Mouse (Mus musculus) limb, embryonic 15.5 days (tissue): ENCODE measurements at regions not wholly inside any gene's neighbourhood (a gene's known extent, or its start where the extent isn't known, plus 50 kb on each side); places are given as distances from the start of the nearest gene placed in this dataset.

Source experiments
- ATAC-seq: fragments of 200-750 bp; cut with Nextera tagmentation; 2 replicates; pipeline ENCODE4 v1.8.0; 2017; ENCODE audit warnings: low read depth, moderate TSS enrichment; ENCODE audit not compliant: insufficient number of reproducible peaks, low FRiP score, low TSS enrichment
- H3K27ac ChIP-seq: fragments of 300-500 bp; sonication (generic); 2 replicates; pipeline ENCODE4 v1.5.1; 2015; ENCODE audit warnings: moderate library complexity, mild to moderate bottlenecking, inconsistent platforms
- H3K27me3 ChIP-seq: fragments of 300-500 bp; sonication (generic); 2 replicates; pipeline ENCODE4 v1.6.1; 2015; ENCODE audit warnings: inconsistent platforms
- H3K36me3 ChIP-seq: fragments of 300-500 bp; sonication (generic); 2 replicates; pipeline ENCODE4 v1.6.1; 2015; ENCODE audit warnings: inconsistent platforms
- H3K4me1 ChIP-seq: fragments of 300-500 bp; sonication (generic); 2 replicates; pipeline ENCODE4 v1.6.1; 2015; ENCODE audit warnings: inconsistent platforms
- H3K4me2 ChIP-seq: fragments of 300-500 bp; sonication (generic); 2 replicates; pipeline ENCODE4 v1.6.1; 2015; ENCODE audit warnings: mild to moderate bottlenecking, inconsistent platforms
- H3K4me3 ChIP-seq: fragments of 300-500 bp; sonication (generic); 2 replicates; pipeline ENCODE4 v1.5.1; 2015; ENCODE audit warnings: mild to moderate bottlenecking, inconsistent platforms
- H3K9ac ChIP-seq: fragments of 300-500 bp; sonication (generic); 2 replicates; pipeline ENCODE4 v1.6.1; 2015; ENCODE audit warnings: inconsistent platforms
- H3K9me3 ChIP-seq: fragments of 300-500 bp; sonication (generic); 2 replicates; pipeline ENCODE4 v1.6.1; 2016; ENCODE audit warnings: inconsistent platforms
- WGBS: fragments of 180-500 bp; shearing (Covaris S2); methylation state at CpG from one replicate; pipeline ENCODE4 v1.1.7; 2015; 5-methylcytosine and 5-hydroxymethylcytosine counted together

DNA sequence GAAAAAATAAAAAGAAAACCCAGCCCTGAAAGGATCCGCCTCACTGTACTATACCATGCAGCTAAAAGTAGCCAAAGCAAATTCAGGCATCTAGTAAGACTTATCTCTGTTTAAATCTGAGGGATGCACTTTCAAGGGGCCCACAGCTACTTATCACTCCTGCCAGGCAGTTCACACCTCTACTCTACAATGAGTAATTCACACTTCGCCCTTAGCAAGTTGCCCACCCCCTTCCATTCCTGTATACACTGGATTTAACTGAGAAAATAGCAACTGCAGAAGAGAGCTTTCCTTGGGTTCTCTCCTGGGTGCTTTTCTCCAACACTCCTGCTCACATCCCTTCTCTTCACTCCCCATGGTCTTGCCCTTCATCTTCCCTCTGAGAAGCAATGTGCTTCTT lies 142.4 kb upstream of the Mgat5 start:
- WGBS = 70% methylated on average over 2 of the region's 2 CpGs
- ATAC-seq = no peak

DNA sequence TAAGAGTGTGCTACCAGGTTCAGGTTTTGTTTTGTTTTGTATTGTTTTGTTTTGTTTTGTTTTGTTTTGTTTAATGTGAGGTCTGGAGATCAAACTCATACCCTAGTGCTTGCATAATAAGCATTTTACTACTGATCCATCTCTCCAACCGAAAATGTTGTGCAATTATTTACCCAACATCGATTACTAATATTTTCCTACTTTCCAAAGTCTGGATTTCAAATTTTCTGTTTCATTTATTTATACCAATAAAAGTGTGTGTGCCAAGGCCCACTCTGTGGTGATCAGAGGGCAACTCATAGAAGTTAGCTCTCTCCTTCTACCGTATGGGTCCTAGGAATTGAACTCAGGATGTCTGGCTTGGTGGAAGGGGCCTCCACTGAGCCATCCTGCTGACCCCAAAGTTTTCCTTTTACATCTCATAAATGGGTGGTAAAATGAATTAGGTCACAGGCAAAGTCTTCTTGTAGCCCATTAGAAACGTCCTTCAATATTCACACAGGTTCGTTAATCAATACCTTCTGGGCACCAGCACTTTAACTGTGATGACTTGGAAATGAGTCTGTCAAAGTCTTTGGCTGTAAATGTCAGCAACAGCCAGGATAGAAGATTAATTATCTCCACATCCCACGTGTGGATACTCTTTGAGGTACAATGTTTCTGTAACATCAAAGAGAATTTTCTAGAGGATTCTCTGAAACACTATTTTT lies 158.9 kb upstream of the Mgat5 start:
- Histone ChIP-seq H3K4me1 (no peaks in the 10 kb centered on the region), H3K4me3 (no peak overlapping the region), H3K27ac (no peak overlapping the region), H3K36me3 (no peaks in the 10 kb centered on the region), H3K27me3 (no peaks in the 10 kb centered on the region), H3K4me2 (no peak overlapping the region), H3K9ac (no peak overlapping the region), H3K9me3 (no peaks in the 10 kb centered on the region)
- ATAC-seq = no peak
- WGBS = 53% methylated on average over 6 of the region's 6 CpGs

More for the DNA sequence above, 142.4 kb upstream of the Mgat5 start:
- H3K9ac ChIP-seq = no peak overlapping the region
- no peak overlapping the region for H3K4me3 ChIP-seq
- no peaks in the 10 kb centered on the region for H3K4me1 ChIP-seq
- no peak overlapping the region for H3K27ac ChIP-seq
- H3K4me2 ChIP-seq = no peak overlapping the region
- H3K9me3 ChIP-seq = no peaks in the 10 kb centered on the region
- H3K27me3 ChIP-seq = no peaks in the 10 kb centered on the region
- H3K36me3 ChIP-seq = no peaks in the 10 kb centered on the region

DNA sequence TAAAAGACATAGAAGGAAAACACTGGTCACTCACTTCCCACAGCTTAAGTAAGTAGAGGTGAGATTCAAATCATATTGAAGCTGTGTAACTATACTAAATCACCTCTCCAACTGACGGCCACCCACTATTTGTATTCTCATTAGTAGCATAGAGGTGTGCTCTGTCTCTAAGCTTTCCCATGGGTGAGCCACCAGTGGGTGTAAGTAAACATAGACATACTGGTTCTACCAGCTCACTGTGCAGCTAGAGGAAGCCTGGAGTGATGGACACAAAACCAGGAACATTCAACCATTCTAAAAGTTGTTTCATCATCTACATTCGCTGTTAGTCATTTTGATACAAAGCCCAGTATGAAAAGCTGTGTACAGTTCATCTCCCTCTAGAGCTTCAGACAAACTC lies 170.1 kb upstream of the Mgat5 start:
- no peaks in the 10 kb centered on the region for H3K36me3 ChIP-seq
- no peak for ATAC-seq
- H3K27me3 ChIP-seq = no peaks in the 10 kb centered on the region
- no peak overlapping the region for H3K4me3 ChIP-seq
- H3K27ac ChIP-seq = no peak overlapping the region
- no peaks in the 10 kb centered on the region for H3K4me1 ChIP-seq
- WGBS = 83% methylated on average over 2 of the region's 2 CpGs
- H3K9me3 ChIP-seq = no peaks in the 10 kb centered on the region
- no peak overlapping the region for H3K9ac ChIP-seq
- H3K4me2 ChIP-seq = no peak overlapping the region

DNA sequence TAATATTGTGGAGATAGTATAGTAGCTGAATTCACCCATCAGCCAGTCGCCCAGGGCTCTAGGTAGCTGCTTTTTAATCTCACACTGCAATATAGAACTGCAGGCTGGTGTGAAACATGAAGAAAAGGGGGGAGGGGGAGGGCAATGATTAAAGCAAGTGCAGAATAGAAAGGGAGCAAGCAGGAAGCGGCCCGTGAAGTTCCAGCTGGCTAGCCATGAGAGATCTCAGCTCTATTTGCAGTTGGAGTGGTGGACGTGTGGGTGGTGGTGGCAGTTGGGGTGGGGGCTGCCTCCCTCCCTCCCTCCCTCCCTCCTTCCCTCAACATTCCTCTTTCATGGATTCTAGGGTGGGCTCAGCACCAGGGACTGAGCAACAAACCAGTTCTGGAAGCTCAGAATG lies 173.3 kb upstream of the Mgat5 start:
- Histone ChIP-seq H3K4me1 (no peaks in the 10 kb centered on the region), H3K36me3 (no peaks in the 10 kb centered on the region), H3K27ac (no peak overlapping the region), H3K9me3 (no peaks in the 10 kb centered on the region), H3K9ac (no peak overlapping the region), H3K27me3 (no peaks in the 10 kb centered on the region), H3K4me2 (no peak overlapping the region), H3K4me3 (no peak overlapping the region)
- 27% methylated on average over 4 of the region's 4 CpGs for WGBS
- no peak for ATAC-seq

DNA sequence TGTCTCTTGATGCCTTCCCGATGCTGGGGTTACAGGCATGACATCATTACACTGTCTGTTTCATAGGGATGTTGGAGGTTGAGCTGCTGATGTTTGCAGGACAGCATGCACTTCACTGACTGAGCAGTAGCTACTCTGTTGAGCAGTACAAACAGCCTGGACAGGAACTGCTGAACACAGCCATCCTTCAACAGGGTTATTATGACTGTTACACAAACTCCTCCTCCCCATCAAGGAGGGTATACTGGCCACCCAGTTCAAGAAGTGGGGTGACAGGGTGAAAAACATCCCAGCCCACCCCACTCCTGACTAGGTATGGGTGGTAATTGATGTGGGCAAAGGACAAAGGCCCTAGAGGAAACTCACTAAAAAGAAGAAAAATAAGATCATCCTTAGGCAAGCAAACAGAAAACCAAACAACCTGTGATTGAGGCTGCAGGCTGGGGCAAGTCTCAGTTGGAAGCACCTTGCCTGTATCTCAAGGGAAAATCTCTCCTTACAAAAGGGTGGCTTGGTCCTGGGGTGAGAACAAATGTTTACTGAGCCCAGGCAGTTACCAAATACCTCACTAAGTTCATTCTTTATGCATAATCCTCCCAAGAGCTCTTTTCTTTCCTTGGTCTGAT lies 175.8 kb upstream of the Mgat5 start:
- 70% methylated on average over 1 of the region's 1 CpGs for WGBS
- H3K36me3 ChIP-seq = no peaks in the 10 kb centered on the region
- no peak for ATAC-seq
- H3K4me2 ChIP-seq = no peak overlapping the region
- H3K27me3 ChIP-seq = no peaks in the 10 kb centered on the region
- H3K4me1 ChIP-seq = no peaks in the 10 kb centered on the region
- H3K9me3 ChIP-seq = no peaks in the 10 kb centered on the region
- H3K27ac ChIP-seq = no peak overlapping the region
- H3K4me3 ChIP-seq = no peak overlapping the region
- no peak overlapping the region for H3K9ac ChIP-seq

DNA sequence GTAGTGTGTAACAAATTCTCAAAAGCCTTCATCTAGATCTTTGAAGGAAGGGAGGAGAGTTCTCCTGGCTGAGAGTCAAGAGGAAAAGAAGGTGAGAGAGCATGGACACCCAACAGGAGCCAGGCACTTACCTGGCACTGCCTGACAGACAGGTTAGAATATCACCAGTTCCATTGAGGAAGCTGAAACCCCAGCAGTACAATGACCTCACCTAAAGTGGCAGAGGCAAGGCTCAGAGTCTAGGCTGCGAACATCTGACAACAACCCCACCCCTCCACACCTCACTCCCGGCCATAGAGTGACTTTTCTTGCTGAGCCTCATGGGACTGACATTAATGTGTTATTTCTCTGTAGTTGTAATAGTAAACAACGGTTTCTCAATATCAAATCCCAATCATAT lies 181.7 kb upstream of the Mgat5 start:
- Histone ChIP-seq H3K9ac (no peak overlapping the region), H3K9me3 (no peaks in the 10 kb centered on the region), H3K4me1 (no peaks in the 10 kb centered on the region), H3K4me3 (no peak overlapping the region), H3K36me3 (no peaks in the 10 kb centered on the region), H3K27ac (no peak overlapping the region), H3K27me3 (no peaks in the 10 kb centered on the region), H3K4me2 (no peak overlapping the region)
- ATAC-seq = no peak
- 73% methylated on average over 3 of the region's 3 CpGs for WGBS

DNA sequence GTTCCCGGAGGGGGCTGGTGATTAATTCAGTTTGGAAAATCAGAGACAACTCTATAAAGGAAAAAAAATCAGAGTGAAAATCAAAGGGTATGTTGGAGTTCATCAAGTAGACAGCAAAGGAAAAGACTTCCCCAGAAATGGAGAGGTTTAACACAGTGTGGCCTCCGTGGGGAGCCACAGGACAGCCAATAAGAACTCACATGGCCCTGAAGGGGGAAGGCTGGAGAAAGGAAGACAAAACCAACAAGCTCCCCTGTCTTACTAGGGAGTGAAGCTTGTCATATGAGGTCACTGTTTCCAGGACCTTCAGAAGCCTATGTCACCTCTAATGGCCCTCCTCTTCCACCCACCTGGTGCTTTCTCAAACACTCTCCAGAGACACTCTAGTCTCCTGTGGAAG lies 187.1 kb upstream of the Nckap5 start:
- no peak overlapping the region for H3K4me2 ChIP-seq
- H3K4me3 ChIP-seq = no peak overlapping the region
- WGBS = 64% methylated on average over 2 of the region's 2 CpGs
- H3K9me3 ChIP-seq = no peaks in the 10 kb centered on the region
- H3K4me1 ChIP-seq = peaks cover 8% of the 10 kb centered on the region; the same call in 1 of the 2 replicates
- H3K27ac ChIP-seq = no peak overlapping the region
- no peak overlapping the region for H3K9ac ChIP-seq
- H3K36me3 ChIP-seq = no peaks in the 10 kb centered on the region
- no peak for ATAC-seq
- no peaks in the 10 kb centered on the region for H3K27me3 ChIP-seq

DNA sequence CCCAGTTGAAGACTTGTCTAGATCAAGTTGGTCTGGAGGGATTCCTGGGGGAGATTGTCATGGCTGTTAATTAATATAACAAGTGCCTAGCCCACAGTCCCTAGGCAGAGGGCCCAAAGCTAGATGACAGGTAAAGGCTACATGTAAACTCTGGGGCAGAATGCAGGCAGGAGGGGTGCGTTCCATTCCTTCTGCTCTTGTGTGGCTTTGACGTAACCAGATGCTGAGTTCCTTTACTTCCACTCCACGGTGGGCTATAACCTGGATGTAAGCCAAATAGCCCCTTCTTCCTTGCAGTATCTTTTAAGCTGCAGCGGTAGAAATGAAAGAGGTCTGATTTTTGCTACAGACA lies 185.3 kb upstream of the Nckap5 start:
- H3K4me2 ChIP-seq = no peak overlapping the region
- no peak overlapping the region for H3K27ac ChIP-seq
- ATAC-seq = no peak
- WGBS = 21% methylated on average over 4 of the region's 4 CpGs
- no peaks in the 10 kb centered on the region for H3K27me3 ChIP-seq
- no peaks in the 10 kb centered on the region for H3K9me3 ChIP-seq
- no peak overlapping the region for H3K9ac ChIP-seq
- H3K4me3 ChIP-seq = no peak overlapping the region
- H3K4me1 ChIP-seq = peaks cover 8% of the 10 kb centered on the region; the same call in 1 of the 2 replicates
- H3K36me3 ChIP-seq = no peaks in the 10 kb centered on the region

DNA sequence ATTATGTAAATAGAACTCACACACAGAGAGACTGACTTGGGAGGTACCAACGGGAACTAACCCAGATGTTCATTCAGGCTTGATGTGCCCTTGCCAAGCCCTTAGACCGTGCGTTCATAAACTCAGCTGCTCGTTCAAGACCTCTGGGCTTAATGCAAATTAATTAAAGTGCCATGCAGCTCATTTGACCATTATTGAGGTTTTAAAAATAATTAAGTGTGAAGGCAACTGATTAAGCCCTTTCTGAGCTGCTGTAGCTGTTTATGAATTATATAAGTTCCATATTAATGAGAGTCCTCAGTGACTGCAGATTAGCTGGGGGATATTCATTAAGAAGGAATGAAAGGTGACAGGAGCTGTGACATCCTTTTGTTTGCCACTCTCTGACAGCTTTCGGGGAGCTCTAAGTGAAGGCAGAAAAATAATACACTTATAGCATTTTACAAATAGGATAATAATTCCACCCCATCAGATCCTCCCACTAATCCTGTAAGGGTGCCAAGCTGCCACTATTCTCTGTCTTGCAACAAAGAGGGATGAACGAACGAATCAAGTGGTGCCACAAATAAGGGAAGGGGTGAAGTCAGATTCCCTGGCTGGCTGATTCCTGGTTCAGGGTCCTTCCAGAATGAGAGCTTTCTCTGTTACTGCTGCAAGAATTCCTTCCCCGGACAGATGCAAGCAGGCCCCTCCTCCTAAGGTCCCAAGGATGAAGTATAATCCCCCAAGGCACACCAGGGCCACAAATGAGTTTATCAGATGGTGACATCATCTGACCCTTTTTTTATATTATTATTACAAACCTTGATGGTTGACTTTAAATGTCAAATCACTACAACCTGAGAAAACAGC lies 184.7 kb upstream of the Nckap5 start:
- Histone ChIP-seq H3K4me1 (peaks cover 8% of the 10 kb centered on the region; the same call in 1 of the 2 replicates), H3K27ac (no peak overlapping the region), H3K4me2 (no peak overlapping the region), H3K27me3 (no peaks in the 10 kb centered on the region), H3K9ac (no peak overlapping the region), H3K36me3 (no peaks in the 10 kb centered on the region), H3K9me3 (no peaks in the 10 kb centered on the region), H3K4me3 (no peak overlapping the region)
- 28% methylated on average over 8 of the region's 8 CpGs for WGBS
- ATAC-seq = no peak

DNA sequence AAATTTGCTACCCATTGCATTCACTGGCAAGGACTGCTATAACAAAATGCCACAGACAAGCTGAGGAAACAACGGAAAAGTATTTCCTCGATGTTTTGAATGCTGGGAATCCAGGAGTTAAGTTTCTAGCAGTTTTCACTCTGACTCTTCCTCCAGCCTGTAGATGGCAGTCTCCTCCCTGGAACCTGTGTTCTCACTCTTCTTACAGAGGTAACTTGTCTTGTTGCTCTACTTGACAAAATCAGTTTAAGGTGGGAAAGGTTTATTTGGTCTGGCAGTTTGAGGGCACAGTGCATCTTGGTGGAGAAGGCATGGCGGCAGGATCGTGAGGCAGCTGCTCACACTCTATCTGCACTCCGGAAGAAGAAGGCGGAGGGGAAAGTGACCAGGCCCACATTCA lies 181.3 kb upstream of the Nckap5 start:
- Histone ChIP-seq H3K9ac (no peak overlapping the region), H3K4me3 (no peak overlapping the region), H3K4me1 (peaks cover 8% of the 10 kb centered on the region; the same call in 1 of the 2 replicates), H3K27me3 (no peaks in the 10 kb centered on the region), H3K36me3 (no peaks in the 10 kb centered on the region), H3K4me2 (no peak overlapping the region), H3K9me3 (no peaks in the 10 kb centered on the region), H3K27ac (no peak overlapping the region)
- ATAC-seq = no peak
- 68% methylated on average over 6 of the region's 6 CpGs for WGBS

DNA sequence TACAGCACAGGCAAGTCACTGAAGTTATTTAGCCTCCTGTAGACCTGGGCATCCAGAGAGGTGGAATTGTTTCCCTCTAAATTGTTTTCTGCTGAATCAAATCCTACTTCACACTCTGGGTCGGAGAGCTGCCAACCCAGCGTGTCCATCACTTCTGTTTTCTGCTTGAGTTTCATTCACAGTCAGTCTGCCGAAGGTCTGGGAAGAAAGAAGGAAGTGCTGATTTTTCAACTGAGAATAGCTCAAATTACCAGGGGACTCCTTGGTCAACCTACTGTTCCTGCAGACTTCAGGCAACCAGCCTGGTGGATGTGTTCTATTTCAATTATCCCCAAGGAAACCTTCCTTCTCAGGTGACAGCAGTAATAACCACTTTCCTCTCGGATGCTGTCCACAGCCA lies 179.1 kb upstream of the Nckap5 start:
- Histone ChIP-seq H3K27ac (no peak overlapping the region), H3K4me1 (0 out of 2 replicates have a peak, but pooled peaks cover 5% of the 10 kb centered on the region), H3K9me3 (no peaks in the 10 kb centered on the region), H3K36me3 (no peaks in the 10 kb centered on the region), H3K27me3 (no peaks in the 10 kb centered on the region), H3K4me2 (no peak overlapping the region), H3K9ac (no peak overlapping the region), H3K4me3 (no peak overlapping the region)
- 54% methylated on average over 4 of the region's 4 CpGs for WGBS
- no peak for ATAC-seq

DNA sequence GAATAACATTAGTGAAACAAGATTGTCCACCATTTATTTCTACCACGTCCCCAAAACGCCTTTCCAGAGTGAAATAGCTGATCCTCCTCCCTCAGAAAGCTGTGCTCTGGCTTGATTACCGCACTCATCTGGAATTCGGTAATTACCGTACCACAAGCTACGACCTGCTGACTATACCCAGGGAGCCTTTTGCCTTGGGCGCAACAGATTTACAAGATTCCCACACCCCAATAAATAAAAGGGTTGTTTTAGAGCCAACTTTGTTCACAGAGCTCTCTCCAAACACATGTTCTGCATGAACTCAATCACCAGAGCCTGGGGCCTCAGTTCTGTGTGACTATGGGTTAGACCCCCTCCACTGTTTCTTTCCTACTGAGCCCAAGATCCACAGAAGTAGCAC lies 171.1 kb upstream of the Nckap5 start:
- H3K27ac ChIP-seq = peak overlapping the region; percentile 77

More for the DNA sequence above, 171.1 kb upstream of the Nckap5 start:
- Histone ChIP-seq H3K27me3 (no peaks in the 10 kb centered on the region), H3K9me3 (no peaks in the 10 kb centered on the region), H3K4me3 (no peak overlapping the region), H3K4me1 (peaks cover 27% of the 10 kb centered on the region), H3K9ac (no peak overlapping the region), H3K4me2 (peak overlapping the region; percentile 14; the same call in 1 of the 2 replicates), H3K36me3 (no peaks in the 10 kb centered on the region)
- ATAC-seq = peak; percentile 85
- WGBS = 17% methylated on average over 7 of the region's 7 CpGs
